Mouse (Mus musculus) embryonic facial prominence, embryonic 15.5 days (tissue): Measurements from ENCODE around the gene Nell1. TPM values are rescaled to one million over a fixed set of nuclear protein-coding genes. Genes with fewer than 3 reads are reported as not detected.

ENCODE experiments used
- ATAC-seq: fragments of 200-750 bp; cut with Nextera tagmentation; 2 replicates; pipeline ENCODE4 v1.8.0; 2017; ENCODE audit warnings: low read depth, moderate TSS enrichment; ENCODE audit not compliant: insufficient number of reproducible peaks, low FRiP score, low TSS enrichment
- H3K27ac ChIP-seq: fragments of 300-500 bp; sonication (generic); replicated peaks from 2 replicates; pipeline ENCODE4 v1.5.1; 2015; ENCODE audit warnings: mild to moderate bottlenecking, inconsistent platforms
- H3K27me3 ChIP-seq: fragments of 300-500 bp; sonication (generic); 2 replicates; pipeline ENCODE4 v1.6.1; 2015; ENCODE audit warnings: inconsistent platforms
- H3K36me3 ChIP-seq: fragments of 300-500 bp; sonication (generic); 2 replicates; pipeline ENCODE4 v1.6.1; 2015; ENCODE audit warnings: mild to moderate bottlenecking, inconsistent platforms
- H3K4me1 ChIP-seq: fragments of 300-500 bp; sonication (generic); 2 replicates; pipeline ENCODE4 v1.6.1; 2015; ENCODE audit warnings: inconsistent platforms
- H3K4me2 ChIP-seq: fragments of 300-500 bp; sonication (generic); replicated peaks from 2 replicates; pipeline ENCODE4 v1.6.1; 2015; ENCODE audit warnings: mild to moderate bottlenecking, inconsistent platforms
- H3K4me3 ChIP-seq: fragments of 300-500 bp; sonication (generic); replicated peaks from 2 replicates; pipeline ENCODE4 v1.5.1; 2015; ENCODE audit warnings: mild to moderate bottlenecking, inconsistent platforms
- H3K9ac ChIP-seq: fragments of 300-500 bp; sonication (generic); 2 replicates; pipeline ENCODE4 v1.6.1; 2015; ENCODE audit warnings: inconsistent platforms
- H3K9me3 ChIP-seq: fragments of 300-500 bp; sonication (generic); replicated peaks from 2 replicates; pipeline ENCODE4 v1.6.1; 2016; ENCODE audit warnings: inconsistent platforms
- WGBS: fragments of 180-500 bp; shearing (Covaris S2); methylation state at CpG from one replicate; pipeline ENCODE4 v1.1.7; 2015; 5-methylcytosine and 5-hydroxymethylcytosine counted together
- polyA plus RNA-seq: library from polyadenylated mRNA; unstranded; fragments of >200 nt; fragmentation: Nextera tagmentation; extraction: Ambion mirVana; gene quantifications from 2 replicates; pipeline ENCODE4 v1.2.1, GENCODE M21; 2015

Gene Nell1
- polyA plus RNA-seq, 1 experiment from 2014 or later = 6.9 TPM

DNA sequence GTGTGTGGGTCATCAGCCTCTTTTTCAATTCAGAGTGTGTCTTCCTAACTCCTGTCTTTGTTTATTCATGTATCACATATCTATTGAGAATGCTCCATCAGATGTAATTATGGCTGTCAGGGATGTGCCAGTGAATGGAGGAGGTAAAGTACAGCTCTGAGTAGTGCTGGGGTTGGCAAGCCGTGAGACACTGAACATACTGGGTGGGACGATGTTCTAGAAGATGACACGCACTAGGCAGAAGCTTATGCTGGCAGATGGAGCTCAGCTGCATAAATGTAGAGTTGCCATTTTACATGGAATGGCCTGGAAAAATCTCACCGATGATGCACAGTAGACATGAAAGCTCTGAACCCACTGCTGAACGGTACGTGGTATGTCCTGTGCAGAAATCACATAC lies 493.1 kb downstream of the Nell1 start:
- H3K27me3 ChIP-seq = no peaks in the 10 kb centered on the region
- H3K4me1 ChIP-seq = no peaks in the 10 kb centered on the region
- no peak overlapping the region for H3K4me3 ChIP-seq
- WGBS = 91% methylated on average over 6 of the region's 6 CpGs
- no peak overlapping the region for H3K9ac ChIP-seq
- H3K9me3 ChIP-seq = no peaks in the 10 kb centered on the region
- ATAC-seq = no peak
- H3K36me3 ChIP-seq = no peaks in the 10 kb centered on the region
- H3K27ac ChIP-seq = no peak overlapping the region
- H3K4me2 ChIP-seq = no peak overlapping the region

DNA sequence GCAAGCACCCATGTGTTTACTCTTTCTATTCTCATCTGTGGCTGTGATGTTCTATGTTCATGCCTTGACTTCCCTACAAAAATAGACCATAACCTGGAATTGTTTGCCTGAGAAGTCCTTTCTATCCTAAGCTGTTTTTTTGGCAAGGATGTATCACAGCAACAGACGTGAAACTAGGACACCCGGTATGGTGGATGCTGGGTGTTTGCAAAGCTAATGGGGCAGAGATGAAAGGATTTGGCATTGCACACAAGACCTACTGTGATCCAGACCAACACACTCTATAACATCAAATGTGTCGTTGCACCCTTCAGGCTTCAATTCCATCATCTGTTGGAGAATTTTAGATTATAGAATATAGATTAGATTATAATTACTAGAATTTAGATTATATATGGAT lies 495.9 kb downstream of the Nell1 start:
- no peaks in the 10 kb centered on the region for H3K4me1 ChIP-seq
- H3K27me3 ChIP-seq = no peaks in the 10 kb centered on the region
- H3K36me3 ChIP-seq = no peaks in the 10 kb centered on the region
- H3K9me3 ChIP-seq = no peaks in the 10 kb centered on the region
- ATAC-seq = no peak
- H3K27ac ChIP-seq = no peak overlapping the region
- WGBS = 80% methylated on average over 3 of the region's 3 CpGs
- no peak overlapping the region for H3K4me3 ChIP-seq
- no peak overlapping the region for H3K4me2 ChIP-seq
- H3K9ac ChIP-seq = no peak overlapping the region

DNA sequence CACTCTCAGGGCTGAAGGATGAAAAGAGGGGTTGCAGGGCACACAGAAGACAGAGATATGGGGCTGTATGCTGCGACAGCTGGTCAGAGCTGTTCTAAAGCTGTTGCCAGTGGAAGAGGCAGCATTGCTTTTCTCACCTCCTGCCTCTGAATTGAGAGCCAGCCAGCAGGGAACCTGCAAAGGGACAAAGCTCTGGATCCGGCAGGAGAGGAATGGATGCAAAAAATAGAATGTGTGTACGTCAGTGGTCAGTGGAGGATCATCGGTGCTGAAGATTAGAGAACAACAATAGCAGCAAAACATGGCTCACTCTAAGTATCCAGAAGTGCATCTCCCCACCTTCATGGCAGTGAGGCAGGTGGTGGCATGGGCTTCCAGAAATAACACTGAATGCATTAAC lies 507.3 kb downstream of the Nell1 start:
- ATAC-seq = no peak
- H3K4me1 ChIP-seq = no peaks in the 10 kb centered on the region

DNA sequence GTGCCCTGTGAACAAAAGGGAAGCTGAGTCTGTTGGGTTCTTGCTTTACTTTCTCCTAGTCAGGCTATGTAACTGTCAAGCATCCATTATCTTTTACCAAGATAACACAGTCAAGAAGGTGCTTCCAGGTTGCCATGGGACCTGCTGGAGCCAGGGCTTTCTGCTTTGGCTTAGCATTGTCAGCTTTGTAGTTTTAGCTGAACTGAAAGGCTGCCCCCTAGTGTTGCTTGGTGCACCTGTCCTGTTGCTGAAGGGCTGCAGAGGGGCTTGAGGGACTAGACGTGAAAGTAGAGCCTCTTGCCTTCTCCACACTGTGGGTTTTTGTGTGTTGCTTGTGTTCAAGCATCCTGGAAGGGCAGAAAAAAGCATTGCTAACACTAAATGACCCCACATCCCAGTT lies 510.6 kb downstream of the Nell1 start:
- WGBS = 24% methylated on average over 1 of the region's 1 CpGs
- no peaks in the 10 kb centered on the region for H3K27me3 ChIP-seq
- no peak overlapping the region for H3K27ac ChIP-seq
- no peak overlapping the region for H3K4me3 ChIP-seq
- no peaks in the 10 kb centered on the region for H3K4me1 ChIP-seq
- H3K36me3 ChIP-seq = no peaks in the 10 kb centered on the region
- no peak for ATAC-seq
- no peak overlapping the region for H3K9ac ChIP-seq
- H3K4me2 ChIP-seq = no peak overlapping the region
- H3K9me3 ChIP-seq = no peaks in the 10 kb centered on the region

More for the DNA sequence above, 507.3 kb downstream of the Nell1 start:
- H3K27me3 ChIP-seq = no peaks in the 10 kb centered on the region
- no peaks in the 10 kb centered on the region for H3K36me3 ChIP-seq
- H3K4me3 ChIP-seq = no peak overlapping the region
- no peaks in the 10 kb centered on the region for H3K9me3 ChIP-seq
- no peak overlapping the region for H3K27ac ChIP-seq
- no peak overlapping the region for H3K4me2 ChIP-seq
- H3K9ac ChIP-seq = no peak overlapping the region
- WGBS = 82% methylated on average over 4 of the region's 4 CpGs

DNA sequence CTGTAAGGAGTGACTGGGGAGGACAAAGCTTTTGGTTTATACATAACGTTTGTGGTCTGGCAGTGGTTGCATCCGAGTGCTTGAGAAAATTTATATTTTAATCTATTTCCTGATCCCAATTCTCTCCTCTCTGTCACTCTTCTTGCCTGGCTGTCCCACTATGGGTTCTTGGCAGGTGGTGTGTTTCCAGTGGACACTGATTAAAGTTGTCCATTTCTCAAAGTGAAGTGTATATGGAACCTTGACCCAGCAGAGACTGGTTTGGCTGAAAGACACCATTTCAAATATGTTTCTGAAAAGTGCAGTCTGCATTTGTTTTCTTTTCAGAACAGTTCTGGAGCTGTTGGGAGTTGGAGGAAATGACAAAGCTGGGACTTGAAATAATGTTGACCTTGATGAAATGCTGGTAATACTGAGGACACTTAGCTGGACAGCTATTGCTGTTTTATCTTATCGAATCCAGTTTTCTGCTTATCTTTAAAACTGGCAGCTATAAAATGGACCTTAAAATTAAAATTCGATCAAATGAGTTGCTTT lies 512.3 kb downstream of the Nell1 start:
- WGBS = 83% methylated on average over 4 of the region's 4 CpGs
- Histone ChIP-seq H3K4me1 (no peaks in the 10 kb centered on the region), H3K9ac (no peak overlapping the region), H3K27ac (no peak overlapping the region), H3K9me3 (no peaks in the 10 kb centered on the region), H3K27me3 (no peaks in the 10 kb centered on the region), H3K36me3 (no peaks in the 10 kb centered on the region), H3K4me3 (no peak overlapping the region), H3K4me2 (no peak overlapping the region)
- no peak for ATAC-seq

DNA sequence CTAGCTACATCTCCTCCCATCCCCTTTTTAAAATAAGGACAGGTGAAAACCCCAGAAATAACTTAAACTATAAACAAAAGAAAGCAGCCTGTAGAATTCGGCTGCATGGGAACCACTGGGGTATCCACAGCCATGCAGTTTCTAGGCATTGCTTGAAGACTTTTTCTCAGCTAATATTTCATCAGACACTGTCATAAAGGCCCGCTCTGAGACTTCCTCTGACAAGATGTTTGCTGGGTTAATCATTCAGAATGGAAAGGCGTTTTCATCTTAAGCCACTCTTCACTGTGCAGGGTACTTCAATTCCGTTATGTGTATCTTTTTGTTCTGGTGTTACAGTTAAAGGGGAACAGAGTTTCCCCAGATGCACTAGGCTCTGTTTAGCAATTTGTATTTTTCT lies 526.9 kb downstream of the Nell1 start:
- Histone ChIP-seq H3K27me3 (no peaks in the 10 kb centered on the region), H3K9me3 (no peaks in the 10 kb centered on the region), H3K9ac (no peak overlapping the region), H3K36me3 (no peaks in the 10 kb centered on the region), H3K4me3 (no peak overlapping the region), H3K4me1 (no peaks in the 10 kb centered on the region), H3K4me2 (no peak overlapping the region), H3K27ac (no peak overlapping the region)
- WGBS = 70% methylated on average over 4 of the region's 4 CpGs
- ATAC-seq = no peak

DNA sequence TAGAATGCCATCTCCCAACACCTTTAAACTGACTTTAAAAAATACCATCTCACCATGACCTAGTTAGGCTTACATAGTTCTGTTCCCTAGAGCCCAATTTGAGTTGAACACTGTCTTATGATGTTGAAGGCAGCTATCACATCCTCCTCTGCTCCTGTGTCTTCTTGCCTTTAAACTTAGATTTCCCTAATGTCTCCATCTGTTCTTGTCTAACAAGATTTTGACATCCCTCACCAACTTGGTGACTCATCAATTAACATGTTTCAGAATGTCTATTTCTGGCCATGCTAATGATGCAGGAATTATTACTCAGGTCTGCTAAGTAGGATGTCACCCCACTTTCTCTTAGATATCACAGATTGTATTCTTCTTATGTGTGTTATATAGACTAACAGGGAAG lies 532.4 kb downstream of the Nell1 start:
- no peak overlapping the region for H3K4me2 ChIP-seq
- ATAC-seq = no peak

DNA sequence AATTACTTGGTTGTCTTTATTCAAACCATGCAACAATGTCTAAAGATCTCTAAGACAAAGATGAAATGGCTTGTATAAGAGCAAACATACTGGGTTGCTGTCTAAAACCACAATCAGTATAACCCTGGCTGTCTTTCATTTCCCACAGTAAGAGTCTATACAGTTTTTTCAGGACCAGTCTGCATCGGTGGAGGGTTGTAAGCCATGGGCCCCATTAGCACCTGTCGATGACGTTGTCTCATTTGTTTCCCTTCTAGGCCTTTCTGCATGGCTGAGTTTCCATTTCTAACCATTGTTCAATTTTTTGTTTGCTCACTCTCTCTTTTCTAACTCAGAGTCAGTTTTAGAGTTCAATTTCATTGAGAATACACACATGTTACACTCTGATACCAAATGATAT lies 540.2 kb downstream of the Nell1 start:
- Histone ChIP-seq H3K9ac (no peak overlapping the region), H3K4me2 (no peak overlapping the region), H3K4me3 (no peak overlapping the region), H3K9me3 (no peaks in the 10 kb centered on the region), H3K27ac (no peak overlapping the region), H3K36me3 (no peaks in the 10 kb centered on the region), H3K4me1 (no peaks in the 10 kb centered on the region), H3K27me3 (no peaks in the 10 kb centered on the region)
- WGBS = 84% methylated on average over 3 of the region's 3 CpGs
- ATAC-seq = no peak

More for the DNA sequence above, 532.4 kb downstream of the Nell1 start:
- Histone ChIP-seq H3K4me1 (no peaks in the 10 kb centered on the region), H3K36me3 (no peaks in the 10 kb centered on the region), H3K4me3 (no peak overlapping the region), H3K9me3 (no peaks in the 10 kb centered on the region), H3K27ac (no peak overlapping the region), H3K9ac (no peak overlapping the region), H3K27me3 (no peaks in the 10 kb centered on the region)

DNA sequence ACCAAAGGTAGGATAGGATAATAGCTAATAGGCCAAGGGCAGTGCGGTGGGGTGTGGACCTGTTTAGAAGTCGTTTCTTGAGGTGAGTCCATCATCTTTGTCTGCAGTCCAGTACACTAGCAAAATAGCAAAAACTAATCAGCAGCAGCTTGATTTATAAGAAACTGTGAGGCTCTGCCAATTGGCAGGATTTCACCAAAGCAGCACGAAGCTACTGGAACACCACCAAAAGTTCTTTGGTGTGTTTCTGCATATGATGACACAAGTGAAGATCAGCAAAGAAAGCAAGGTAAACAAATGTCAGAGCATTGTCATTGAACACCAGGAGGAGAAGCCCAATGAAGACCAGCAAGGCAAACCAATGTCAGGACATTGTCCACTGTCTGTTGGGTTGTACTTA lies 542.0 kb downstream of the Nell1 start:
- H3K4me3 ChIP-seq = no peak overlapping the region
- no peak overlapping the region for H3K4me2 ChIP-seq
- ATAC-seq = no peak
- H3K9ac ChIP-seq = no peak overlapping the region
- H3K36me3 ChIP-seq = no peaks in the 10 kb centered on the region
- H3K27ac ChIP-seq = no peak overlapping the region
- no peaks in the 10 kb centered on the region for H3K27me3 ChIP-seq
- H3K9me3 ChIP-seq = no peaks in the 10 kb centered on the region
- 78% methylated on average over 3 of the region's 3 CpGs for WGBS
- no peaks in the 10 kb centered on the region for H3K4me1 ChIP-seq

DNA sequence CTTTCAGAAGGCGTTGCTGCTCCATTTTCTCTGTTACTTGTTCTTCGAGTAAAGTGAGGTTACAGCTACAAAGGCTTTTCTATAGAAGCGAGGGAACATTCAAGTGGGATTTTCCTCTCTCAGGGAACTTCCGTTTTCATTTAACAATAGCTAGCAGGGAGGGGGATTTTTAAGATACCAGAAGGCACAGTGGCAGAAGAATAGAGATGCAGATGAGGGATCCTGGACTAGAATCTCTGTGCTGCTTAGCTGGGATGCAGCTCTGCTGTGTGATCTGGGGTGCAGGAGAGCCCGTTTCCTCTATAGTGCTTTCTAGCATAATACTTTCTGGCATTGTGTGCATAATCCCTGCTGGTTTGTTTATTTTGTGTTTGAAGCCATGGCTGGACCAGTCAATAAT lies 568.7 kb downstream of the Nell1 start:
- Histone ChIP-seq H3K27ac (no peak overlapping the region), H3K4me1 (no peaks in the 10 kb centered on the region), H3K27me3 (no peaks in the 10 kb centered on the region), H3K9me3 (no peaks in the 10 kb centered on the region), H3K9ac (no peak overlapping the region), H3K4me3 (no peak overlapping the region), H3K36me3 (no peaks in the 10 kb centered on the region), H3K4me2 (no peak overlapping the region)
- no peak for ATAC-seq
- 59% methylated on average over 5 of the region's 5 CpGs for WGBS

DNA sequence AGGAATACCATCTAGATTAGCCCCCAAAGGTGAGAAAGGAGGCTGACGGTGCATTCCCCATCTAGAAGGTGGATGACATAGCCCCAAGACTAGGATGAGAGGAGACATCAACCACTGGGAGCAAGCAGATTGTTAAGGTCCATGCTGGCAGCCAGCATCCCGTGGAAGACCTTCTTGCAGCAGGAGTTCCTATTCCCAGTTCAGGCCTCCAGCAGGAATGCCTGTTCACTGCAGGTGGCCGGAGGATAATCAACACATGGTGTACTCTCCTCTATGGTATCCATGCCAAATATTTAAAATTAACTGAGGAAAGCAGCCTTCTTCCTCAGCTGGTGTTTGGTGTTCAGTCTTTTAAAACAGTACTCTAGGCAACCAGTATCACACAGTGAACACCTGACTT lies 574.9 kb downstream of the Nell1 start:
- no peaks in the 10 kb centered on the region for H3K36me3 ChIP-seq
- ATAC-seq = no peak
- no peak overlapping the region for H3K4me3 ChIP-seq
- H3K4me2 ChIP-seq = no peak overlapping the region
- H3K9me3 ChIP-seq = no peaks in the 10 kb centered on the region
- H3K27me3 ChIP-seq = no peaks in the 10 kb centered on the region
- WGBS = 55% methylated on average over 3 of the region's 3 CpGs
- H3K27ac ChIP-seq = no peak overlapping the region
- no peaks in the 10 kb centered on the region for H3K4me1 ChIP-seq
- no peak overlapping the region for H3K9ac ChIP-seq

DNA sequence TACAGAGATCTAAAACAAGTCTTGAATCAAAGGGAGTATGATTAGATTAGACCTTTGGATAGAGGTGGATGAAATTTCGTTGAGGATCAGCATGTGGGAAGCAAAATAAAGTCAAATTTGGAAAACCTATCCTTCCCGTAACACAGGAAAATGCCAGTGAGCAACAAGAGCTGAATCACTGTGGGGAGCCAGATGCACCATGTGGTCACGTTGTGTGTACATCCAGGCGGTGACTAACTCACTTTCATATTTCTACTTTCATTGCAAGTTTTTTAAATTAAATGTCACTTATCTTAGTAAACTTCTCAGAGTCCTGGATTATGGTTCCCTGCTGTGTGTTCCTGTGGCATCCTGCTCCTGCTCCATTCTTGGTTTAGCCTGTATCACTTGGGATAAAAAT lies 576.8 kb downstream of the Nell1 start:
- Histone ChIP-seq H3K9me3 (no peaks in the 10 kb centered on the region), H3K4me3 (no peak overlapping the region), H3K4me1 (no peaks in the 10 kb centered on the region), H3K27me3 (no peaks in the 10 kb centered on the region), H3K27ac (no peak overlapping the region), H3K9ac (no peak overlapping the region), H3K36me3 (no peaks in the 10 kb centered on the region), H3K4me2 (no peak overlapping the region)
- ATAC-seq = no peak
- 67% methylated on average over 4 of the region's 4 CpGs for WGBS
